Mouse (Mus musculus): Measurements from ENCODE around the gene a. TPM values are rescaled to one million over a fixed set of nuclear protein-coding genes. Genes with fewer than 3 reads are reported as not detected.

a gene
- polyA plus RNA-seq, 1 experiment from 2014 or later: 0.40 TPM

- no peak overlapping the region for H3K9ac ChIP-seq (ENCODE audit: low read length)
- no peaks in the 10 kb centered on the region for H3K4me1 ChIP-seq (ENCODE audit: control insufficient read depth, insufficient read depth, low read length)
- H3K36me3 ChIP-seq (ENCODE audit: control insufficient read depth, insufficient read depth, low read length): peaks cover 18% of the 10 kb centered on the region
- no peak overlapping the region for H3K4me3 ChIP-seq (ENCODE audit: low read depth, low read length)
- H3K27ac ChIP-seq (ENCODE audit: low read depth, low read length): no peak overlapping the region
- WGBS: 92% methylated on average over 13 of the region's 13 CpGs
- H3K4me2 ChIP-seq: no peak overlapping the region
- H3K9me3 ChIP-seq (ENCODE audit: control insufficient read depth, low read length): no peaks in the 10 kb centered on the region
- no peak for ATAC-seq (ENCODE audit: low FRiP score)
- DNase-seq (ENCODE audit: low spot score, missing footprints): no peak
- H3K27me3 ChIP-seq (ENCODE audit: control insufficient read depth, insufficient read depth, low read length): no peaks in the 10 kb centered on the region
Measured at GRCm38 (mm10) chr2:154863672-154864071, 72.5 kb downstream of the a start.

DNA sequence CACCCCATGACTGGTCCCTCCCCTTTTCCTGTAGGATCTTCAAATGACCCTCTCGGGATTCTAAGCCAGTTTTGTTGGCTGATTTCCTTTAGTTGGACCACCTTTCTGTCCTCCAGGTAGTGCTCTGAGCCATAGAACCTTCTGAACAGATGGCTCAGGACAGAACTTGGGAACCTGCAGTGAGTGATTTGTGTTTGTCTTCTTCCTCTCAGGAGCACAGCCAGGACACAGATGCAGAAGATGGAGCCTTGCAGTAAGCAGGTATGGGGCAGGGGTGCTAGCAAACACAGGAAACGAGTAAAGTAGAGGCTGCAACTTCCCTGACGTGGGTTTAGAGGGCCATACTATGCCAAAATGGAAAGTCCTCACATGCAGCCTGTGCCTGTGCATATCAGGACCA lies 74.5 kb downstream of the a start:
- H3K36me3 ChIP-seq (ENCODE audit: control insufficient read depth, insufficient read depth, low read length): peaks cover 28% of the 10 kb centered on the region

DNA sequence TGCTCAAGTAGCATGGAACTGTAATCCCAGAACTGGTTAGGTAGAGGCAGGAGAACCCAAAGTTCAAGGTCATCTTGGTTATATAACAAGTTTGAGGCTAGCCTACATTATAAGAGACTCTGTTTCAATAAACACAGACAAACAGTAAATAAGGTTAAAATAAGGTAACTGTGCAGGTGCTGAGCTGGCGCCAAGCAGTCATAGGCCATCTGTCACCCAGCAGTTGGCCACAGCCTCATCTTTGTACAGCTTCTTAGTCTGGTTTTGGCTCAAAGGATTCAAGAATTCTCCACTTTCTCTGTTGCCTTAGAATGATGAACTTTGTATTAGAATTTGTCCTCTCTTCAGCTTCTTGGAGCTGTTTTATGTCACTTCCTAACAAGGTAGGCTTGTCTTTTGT lies 76.9 kb downstream of the a start:
- Histone ChIP-seq H3K36me3 (ENCODE audit: control insufficient read depth, insufficient read depth, low read length) (peaks cover 32% of the 10 kb centered on the region), H3K9ac (ENCODE audit: low read length) (no peak overlapping the region), H3K4me1 (ENCODE audit: control insufficient read depth, insufficient read depth, low read length) (no peaks in the 10 kb centered on the region), H3K9me3 (ENCODE audit: control insufficient read depth, low read length) (no peaks in the 10 kb centered on the region), H3K4me2 (no peak overlapping the region), H3K4me3 (ENCODE audit: low read depth, low read length) (no peak overlapping the region), H3K27ac (ENCODE audit: low read depth, low read length) (no peak overlapping the region), H3K27me3 (ENCODE audit: control insufficient read depth, insufficient read depth, low read length) (no peaks in the 10 kb centered on the region)
- DNase-seq (ENCODE audit: low spot score, missing footprints) (no peak), ATAC-seq (ENCODE audit: low FRiP score) (no peak)
- 89% methylated on average over 1 of the region's 1 CpGs for WGBS

More for the DNA sequence above, 74.5 kb downstream of the a start:
- ATAC-seq (ENCODE audit: low FRiP score): no peak
- WGBS: 77% methylated on average over 3 of the region's 3 CpGs
- Histone ChIP-seq H3K9ac (ENCODE audit: low read length) (no peak overlapping the region), H3K4me3 (ENCODE audit: low read depth, low read length) (no peak overlapping the region), H3K27me3 (ENCODE audit: control insufficient read depth, insufficient read depth, low read length) (no peaks in the 10 kb centered on the region), H3K4me1 (ENCODE audit: control insufficient read depth, insufficient read depth, low read length) (no peaks in the 10 kb centered on the region), H3K9me3 (ENCODE audit: control insufficient read depth, low read length) (no peaks in the 10 kb centered on the region), H3K4me2 (no peak overlapping the region), H3K27ac (ENCODE audit: low read depth, low read length) (no peak overlapping the region)
- DNase-seq (ENCODE audit: low spot score, missing footprints): no peak

DNA sequence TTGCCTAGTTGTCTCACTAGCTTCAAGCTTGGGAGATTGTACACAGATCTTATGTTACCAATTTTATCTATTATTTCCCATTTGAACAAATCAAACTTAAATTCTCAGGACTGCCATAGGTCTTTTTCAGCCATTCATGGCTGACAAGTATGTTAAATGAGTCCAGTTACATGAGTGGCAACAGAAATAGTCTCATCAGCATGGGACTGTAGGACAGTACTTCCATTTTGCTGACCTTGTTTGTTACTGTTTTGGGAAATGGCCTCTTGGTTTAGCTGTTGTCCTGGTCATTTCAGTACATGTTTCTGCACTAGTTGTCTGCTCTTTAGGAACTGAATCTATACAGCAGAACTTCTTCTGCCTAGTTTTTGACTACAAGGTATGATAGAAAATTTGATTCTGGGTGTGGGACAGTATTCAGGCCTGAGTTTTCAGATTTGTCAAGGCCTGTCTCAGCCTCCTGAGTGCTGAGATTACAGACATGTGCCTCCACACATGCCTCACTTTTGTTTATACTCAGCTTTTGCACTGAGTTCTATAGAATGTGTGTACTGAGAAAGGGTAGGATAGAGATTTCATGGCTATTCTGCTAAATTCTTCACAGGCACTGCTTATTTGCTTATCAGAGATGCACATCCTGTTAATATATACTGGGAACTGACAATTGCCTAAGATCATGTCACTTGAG lies 78.9 kb downstream of the a start:
- Histone ChIP-seq H3K4me3 (ENCODE audit: low read depth, low read length) (no peak overlapping the region), H3K9ac (ENCODE audit: low read length) (no peak overlapping the region), H3K4me1 (ENCODE audit: control insufficient read depth, insufficient read depth, low read length) (no peaks in the 10 kb centered on the region), H3K4me2 (no peak overlapping the region), H3K27me3 (ENCODE audit: control insufficient read depth, insufficient read depth, low read length) (no peaks in the 10 kb centered on the region), H3K9me3 (ENCODE audit: control insufficient read depth, low read length) (no peaks in the 10 kb centered on the region), H3K36me3 (ENCODE audit: control insufficient read depth, insufficient read depth, low read length) (peaks cover 29% of the 10 kb centered on the region), H3K27ac (ENCODE audit: low read depth, low read length) (no peak overlapping the region)
- no peak for DNase-seq (ENCODE audit: low spot score, missing footprints)
- no peak for ATAC-seq (ENCODE audit: low FRiP score)

- DNase-seq (ENCODE audit: low spot score, missing footprints) (no peak), ATAC-seq (ENCODE audit: low FRiP score) (no peak)
- H3K9ac ChIP-seq (ENCODE audit: low read length): no peak overlapping the region
- no peak overlapping the region for H3K4me3 ChIP-seq (ENCODE audit: low read depth, low read length)
- H3K36me3 ChIP-seq (ENCODE audit: control insufficient read depth, insufficient read depth, low read length): peaks cover 6% of the 10 kb centered on the region
- no peak overlapping the region for H3K27ac ChIP-seq (ENCODE audit: low read depth, low read length)
- no peaks in the 10 kb centered on the region for H3K9me3 ChIP-seq (ENCODE audit: control insufficient read depth, low read length)
- no peaks in the 10 kb centered on the region for H3K27me3 ChIP-seq (ENCODE audit: control insufficient read depth, insufficient read depth, low read length)
- no peak overlapping the region for H3K4me2 ChIP-seq
- 93% methylated on average over 2 of the region's 2 CpGs for WGBS
- no peaks in the 10 kb centered on the region for H3K4me1 ChIP-seq (ENCODE audit: control insufficient read depth, insufficient read depth, low read length)
Measured at GRCm38 (mm10) chr2:154876621-154877020, 85.4 kb downstream of the a start.

GRCm38 (mm10) chr2:154891585-154891984 lies 100.4 kb downstream of the a start:
- 24% methylated on average over 2 of the region's 2 CpGs for WGBS
- Histone ChIP-seq H3K27ac (ENCODE audit: low read depth, low read length) (no peak overlapping the region), H3K27me3 (ENCODE audit: control insufficient read depth, insufficient read depth, low read length) (no peaks in the 10 kb centered on the region), H3K36me3 (ENCODE audit: control insufficient read depth, insufficient read depth, low read length) (peaks cover 7% of the 10 kb centered on the region), H3K9me3 (ENCODE audit: control insufficient read depth, low read length) (no peaks in the 10 kb centered on the region), H3K4me3 (ENCODE audit: low read depth, low read length) (peak overlapping the region; percentile 97), H3K4me1 (ENCODE audit: control insufficient read depth, insufficient read depth, low read length) (peaks cover 11% of the 10 kb centered on the region), H3K9ac (ENCODE audit: low read length) (peak overlapping the region; percentile 81), H3K4me2 (peak overlapping the region; percentile 43)
- DNase-seq (ENCODE audit: low spot score, missing footprints) (no peak), ATAC-seq (ENCODE audit: low FRiP score) (no peak)

DNA sequence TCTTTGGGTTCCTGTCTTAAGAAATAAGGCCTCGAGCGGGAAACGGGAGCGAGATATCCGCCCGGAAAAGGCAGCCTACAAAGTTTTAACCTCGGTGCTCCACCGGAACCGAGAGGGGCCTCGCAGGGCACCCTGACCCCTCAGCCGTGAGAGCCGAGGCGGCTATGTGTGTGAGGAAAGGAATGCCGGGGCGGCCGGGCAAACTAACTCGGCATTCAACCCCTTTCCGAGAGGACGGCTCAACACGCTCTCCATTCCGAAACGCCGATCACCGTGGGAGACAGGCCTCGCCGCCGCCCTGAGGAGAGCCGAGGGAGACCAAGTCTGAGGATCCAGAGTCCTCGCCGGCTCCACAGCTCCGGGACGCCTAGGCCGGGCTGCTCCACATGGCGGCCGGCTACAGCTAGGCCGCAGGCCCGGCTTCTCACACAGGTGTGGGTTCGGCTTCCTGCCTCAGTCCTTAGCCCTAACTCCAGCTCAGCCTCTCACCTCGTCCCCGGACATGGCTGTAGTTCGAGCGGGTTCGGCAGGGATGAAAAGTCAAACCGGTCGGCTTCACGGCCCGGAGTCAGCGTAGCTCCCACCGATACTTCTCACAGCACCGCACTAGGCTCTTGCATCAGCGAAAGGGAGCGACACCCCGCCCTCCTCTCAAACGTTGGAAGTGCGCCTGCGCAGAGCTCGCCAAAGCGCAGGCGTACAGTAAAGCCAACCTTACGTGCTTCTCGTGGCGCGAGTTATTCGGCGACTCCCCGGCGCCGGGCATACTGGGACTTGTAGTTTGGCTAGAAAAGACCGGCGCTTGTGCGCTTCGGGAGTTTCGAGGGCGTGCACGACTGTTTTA lies 101.2 kb downstream of the a start, which contains the start of gene Eif2s2:
Eif2s2 (minus strand) TSS at position 735 of the 844 bp plus-strand sequence.
- H3K27me3 ChIP-seq (ENCODE audit: control insufficient read depth, insufficient read depth, low read length): no peaks in the 10 kb centered on the region
- H3K9ac ChIP-seq (ENCODE audit: low read length): peak within 1 kb of the TSS; percentile 81
- peak within 1 kb of the TSS; percentile 48 for H3K4me2 ChIP-seq
- DNase-seq (ENCODE audit: low spot score, missing footprints) (peak; percentile 99), ATAC-seq (ENCODE audit: low FRiP score) (peak; percentile 98)
- no peaks in the 10 kb centered on the region for H3K9me3 ChIP-seq (ENCODE audit: control insufficient read depth, low read length)
- peaks cover 11% of the 10 kb centered on the region for H3K4me1 ChIP-seq (ENCODE audit: control insufficient read depth, insufficient read depth, low read length)
- peaks cover 3% of the 10 kb centered on the region; the same call in 1 of the 2 replicates for H3K36me3 ChIP-seq (ENCODE audit: control insufficient read depth, insufficient read depth, low read length)
- H3K27ac ChIP-seq (ENCODE audit: low read depth, low read length): peak within 1 kb of the TSS; percentile 48
- peak within 1 kb of the TSS; percentile 97 for H3K4me3 ChIP-seq (ENCODE audit: low read depth, low read length)
- WGBS: under 1% methylated on average over 75 of the region's 75 CpGs

GRCm38 (mm10) chr2:154893045-154893385 lies 101.8 kb downstream of the a start:
- WGBS: 11% methylated on average over 12 of the region's 12 CpGs
- ATAC-seq (ENCODE audit: low FRiP score): peak; percentile 57; the same call in 1 of the 2 replicates

GRCm38 (mm10) chr2:154893548-154893947 lies 102.3 kb downstream of the a start:
- H3K27ac ChIP-seq (ENCODE audit: low read depth, low read length): no peak overlapping the region
- DNase-seq (ENCODE audit: low spot score, missing footprints) (no peak), ATAC-seq (ENCODE audit: low FRiP score) (no peak)
- no peak overlapping the region for H3K4me3 ChIP-seq (ENCODE audit: low read depth, low read length)
- whole genome bisulfite sequencing: 70% methylated on average over 4 of the region's 4 CpGs
- no peaks in the 10 kb centered on the region for H3K27me3 ChIP-seq (ENCODE audit: control insufficient read depth, insufficient read depth, low read length)
- H3K9me3 ChIP-seq (ENCODE audit: control insufficient read depth, low read length): no peaks in the 10 kb centered on the region
- no peaks in the 10 kb centered on the region for H3K36me3 ChIP-seq (ENCODE audit: control insufficient read depth, insufficient read depth, low read length)
- no peak overlapping the region for H3K9ac ChIP-seq (ENCODE audit: low read length)
- H3K4me2 ChIP-seq: no peak overlapping the region; the same call in 1 of the 2 replicates
- H3K4me1 ChIP-seq (ENCODE audit: control insufficient read depth, insufficient read depth, low read length): peaks cover 11% of the 10 kb centered on the region

More at GRCm38 (mm10) chr2:154893045-154893385, 101.8 kb downstream of the a start:
- no peak for DNase-seq (ENCODE audit: low spot score, missing footprints)
- Histone ChIP-seq H3K36me3 (ENCODE audit: control insufficient read depth, insufficient read depth, low read length) (peaks cover under 1% of the 10 kb centered on the region; the same call in 1 of the 2 replicates), H3K4me3 (ENCODE audit: low read depth, low read length) (peak overlapping the region; percentile 97), H3K27me3 (ENCODE audit: control insufficient read depth, insufficient read depth, low read length) (no peaks in the 10 kb centered on the region), H3K9ac (ENCODE audit: low read length) (peak overlapping the region; percentile 81; the same call in 1 of the 2 replicates), H3K4me1 (ENCODE audit: control insufficient read depth, insufficient read depth, low read length) (peaks cover 11% of the 10 kb centered on the region), H3K9me3 (ENCODE audit: control insufficient read depth, low read length) (no peaks in the 10 kb centered on the region), H3K27ac (ENCODE audit: low read depth, low read length) (no peak overlapping the region), H3K4me2 (peak overlapping the region; percentile 48)
